Comparison of ENCODE assay signal across 21 mouse cellular contexts in the genomic region with DNA sequence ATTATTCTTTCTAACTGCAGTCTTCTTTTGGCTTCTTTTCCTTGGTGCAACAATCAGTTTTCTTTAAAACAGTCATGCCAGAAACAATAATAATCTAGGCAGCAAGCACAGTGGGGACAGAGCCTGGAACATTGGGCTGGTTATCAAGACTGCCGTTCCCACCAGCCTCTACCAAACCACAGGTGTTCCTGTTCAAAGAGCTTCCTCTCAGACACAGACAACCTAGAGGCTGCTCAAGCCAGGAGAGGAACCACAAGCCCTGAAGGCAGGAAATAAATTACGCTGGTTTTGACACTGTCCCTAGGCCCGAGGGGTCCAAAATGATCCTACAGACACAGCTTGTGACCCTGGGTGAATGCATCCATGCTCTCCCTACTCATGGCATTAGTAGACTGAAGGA.
DNase-seq lines count a peak whose midpoint lies in the region; ATAC-seq lines count a peak whose summit lies in the region.
"Had no signal": no experiment of that assay in that cellular context is flagged by ENCODE, and none has a peak within 500 bp of the region (broad histone marks: within the 10 kb centered on the region; RNA-seq: fewer than 3 reads in every experiment).

No protein-coding gene starts in this region.

- ATAC-seq in megakaryocyte, adult 5-6 weeks (ENCODE audit: poor library complexity, severe bottlenecking), result peak; percentile 70
- ATAC-seq: forebrain, postnatal 0 days; lung, postnatal 0 days; midbrain, embryonic 16.5 days had no signal

- H3K36me3 ChIP-seq in splenic B cell, adult 2 months (ENCODE audit: control insufficient read depth, insufficient read depth, low read length, poor library complexity, severe bottlenecking), result no peaks in the 10 kb centered on the region
- H3K36me3 ChIP-seq: embryonic facial prominence, embryonic 13.5 days; heart, embryonic 12.5 days; hindbrain, embryonic 13.5 days; kidney, embryonic 15.5 days; limb, embryonic 15.5 days; liver, embryonic 15.5 days had no signal

- intact Hi-C loops in left cerebral cortex, postnatal 25 days (cut with DNase I), result no loop called here

- peak; percentile 32 for DNase-seq in T-cell, adult 2 months (ENCODE audit: low spot score)
- DNase-seq in splenic B cell, adult 2 months (ENCODE audit: low read depth, low spot score), result peak; percentile 29
- peak; percentile 41 to 56 for DNase-seq in thymus, postnatal 36 days
- DNase-seq in adrenal gland, postnatal 10 days, result no peak
- DNase-seq in kidney, adult 9 months, result no peak
- no peak for DNase-seq in cerebellum, postnatal 10 days
- DNase-seq in left cerebral cortex, postnatal 25 days (ENCODE audit: low spot score in 2 of 2), result no peak
- DNase-seq: adrenal gland, adult 2 months; cerebellum, adult 9-10 months; forebrain, postnatal 0 days; heart, postnatal 14 days had no signal

- no peaks in the 10 kb centered on the region for H3K27me3 ChIP-seq in splenic B cell, adult 2 months (ENCODE audit: control insufficient read depth, insufficient read depth, low read length, poor library complexity, severe bottlenecking)
- H3K27me3 ChIP-seq: embryonic facial prominence, embryonic 13.5 days; heart, embryonic 12.5 days; hindbrain, embryonic 13.5 days; kidney, embryonic 15.5 days; limb, embryonic 15.5 days; liver, embryonic 15.5 days; megakaryocyte, embryonic 14.5 days had no signal

Comparison
In these comparisons a context has a peak if more than half of its experiments do, and no peak if none do; other contexts are left out.
1. DNase-seq: peak in T-cell, adult 2 months (single experiment), splenic B cell, adult 2 months (single experiment) and thymus, postnatal 36 days (2 of 2); none in adrenal gland, postnatal 10 days (single experiment), kidney, adult 9 months (single experiment), cerebellum, postnatal 10 days (0 of 2) and left cerebral cortex, postnatal 25 days (0 of 2).